Mouse (Mus musculus) stomach, postnatal 0 days (tissue): Measurements from ENCODE around the gene Ndufa6.

Source experiments
- CTCF ChIP-seq: IDR thresholded peaks from 2 replicates; pipeline ENCODE4 v1.5.1; 2016; ENCODE audit warnings: antibody characterized with exemption, low read depth, mild to moderate bottlenecking, moderate library complexity
- EP300 ChIP-seq: optimal IDR thresholded peaks from 2 replicates; pipeline ENCODE3; 2016; ENCODE audit warnings: antibody characterized with exemption

DNA sequence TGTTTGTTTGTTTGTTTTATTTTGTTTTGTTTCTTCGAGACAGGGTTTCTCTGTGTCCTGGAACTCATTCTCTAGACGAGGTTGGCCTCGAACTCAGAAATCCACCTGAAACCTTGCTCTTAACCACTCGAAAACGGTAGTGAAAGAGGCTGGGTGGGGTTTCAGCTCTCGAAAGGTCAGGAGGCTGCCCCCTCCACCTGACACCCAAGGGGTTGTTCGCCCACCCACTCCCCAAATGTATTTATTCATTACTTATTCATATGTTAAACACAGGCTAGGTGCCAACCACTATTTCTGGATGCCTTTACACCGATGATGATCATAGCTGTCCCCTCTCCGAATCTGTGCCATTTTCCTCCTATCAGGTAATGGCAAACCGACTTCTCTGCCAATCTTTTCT, 15.0 kb downstream of the Ndufa6 start:
- TF ChIP-seq CTCF (no peak; the same call in 1 of the 2 replicates), EP300 (no peak)
